Mouse (Mus musculus): ENCODE measurements around the gene Nr1h2. TPM values are rescaled to one million over a fixed set of nuclear protein-coding genes. Genes with fewer than 3 reads are reported as not detected.

Nr1h2 gene
- polyA plus RNA-seq, 2 experiments from 2014 or later, result 42.2 to 57.7 TPM

DNA sequence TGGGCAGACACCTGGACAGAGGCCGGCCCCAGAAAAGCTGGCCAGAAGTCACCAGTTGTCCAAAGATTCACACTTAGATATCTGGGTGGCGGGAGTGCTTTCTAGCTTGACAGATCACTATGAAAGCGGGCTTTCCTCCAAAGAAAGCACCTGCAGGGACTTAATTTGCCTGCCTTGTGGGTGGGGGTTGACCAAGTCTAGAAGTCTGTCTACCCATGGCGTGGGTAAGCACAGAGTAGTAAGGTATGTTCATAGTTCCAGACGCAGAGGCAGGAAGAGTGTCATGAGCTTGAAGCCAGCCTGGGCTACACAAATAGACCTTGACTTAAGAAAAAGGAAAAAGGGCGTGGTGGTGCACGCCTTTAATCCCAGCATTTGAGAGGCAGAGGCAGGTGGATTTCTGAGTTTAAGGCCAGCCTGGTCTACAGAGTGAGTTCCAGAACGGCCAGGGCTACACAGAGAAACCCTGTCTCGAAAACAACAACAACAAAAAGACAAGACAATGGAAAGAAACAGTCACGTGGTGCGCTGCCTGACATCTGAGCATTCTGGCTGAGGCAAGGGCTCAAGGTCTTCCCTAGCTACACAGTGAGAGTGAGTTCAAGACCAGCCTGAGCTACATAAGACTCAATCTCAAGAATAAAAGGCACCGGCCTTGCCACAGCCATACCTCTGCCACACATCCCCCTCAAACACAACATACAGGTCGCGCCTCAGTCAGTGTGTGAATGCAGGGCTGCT is 27.2 kb downstream of the Nr1h2 start:
- ATAC-seq, result no peak

DNA sequence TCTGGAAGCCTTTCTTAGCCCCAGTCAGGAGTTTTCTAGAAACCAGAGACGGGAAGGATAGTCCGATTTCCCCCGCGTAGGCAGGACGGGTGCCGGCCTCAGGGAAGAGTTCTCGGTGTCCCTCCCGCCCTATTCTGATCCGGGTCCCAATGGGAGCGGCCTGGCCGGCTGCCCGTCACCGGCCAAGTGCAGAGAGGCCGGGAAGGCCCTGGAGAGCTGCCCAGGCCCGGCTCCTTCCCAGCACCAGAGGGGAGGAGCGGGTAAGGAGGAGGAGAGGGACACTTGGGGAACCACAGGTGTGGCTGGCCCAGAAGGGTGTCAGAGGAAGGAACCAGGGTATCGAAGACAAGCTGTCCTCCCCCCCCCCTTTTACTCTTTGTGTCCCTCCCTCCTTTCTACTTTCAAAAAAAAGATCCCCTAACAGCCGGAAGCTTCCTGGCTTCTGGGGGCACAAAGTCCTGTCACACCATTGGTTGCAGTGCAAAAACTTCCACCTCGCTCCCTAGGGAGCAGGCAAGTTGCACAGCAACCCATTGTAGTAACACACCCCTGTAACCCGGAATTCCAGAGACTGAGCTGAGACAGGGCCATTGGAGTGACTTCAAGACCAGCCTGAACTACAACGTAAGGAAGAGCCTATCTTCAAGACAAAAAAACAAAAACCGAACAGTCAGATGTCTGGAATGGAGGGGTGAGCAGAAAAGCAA is 28.5 kb downstream of the Nr1h2 start:
- no peak for ATAC-seq

DNA sequence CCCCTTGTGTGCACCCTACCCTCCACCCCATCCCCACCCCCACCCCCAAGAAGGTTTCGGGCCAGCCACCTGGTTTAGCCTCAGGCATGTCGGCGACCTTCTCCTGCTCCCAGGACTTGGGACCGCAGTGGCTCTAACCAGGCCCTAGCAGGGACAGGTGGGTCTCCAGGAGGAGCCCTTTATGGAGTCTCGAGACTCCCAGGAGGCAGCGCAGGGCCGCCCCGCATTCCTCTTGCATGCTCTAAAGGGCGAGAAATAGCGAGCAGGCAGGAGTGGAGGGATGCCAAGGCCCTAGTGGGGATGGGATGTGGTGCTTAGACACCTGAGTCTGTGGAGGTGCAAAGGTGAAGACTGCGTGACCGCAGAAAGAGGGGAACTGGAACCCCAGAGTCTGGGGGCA is 29.2 kb downstream of the Nr1h2 start, which contains the start of gene Mybpc2:
Gene Mybpc2, minus strand, starts transcription at position 155 of the 400 bp plus-strand sequence.
- ATAC-seq, result no peak

DNA sequence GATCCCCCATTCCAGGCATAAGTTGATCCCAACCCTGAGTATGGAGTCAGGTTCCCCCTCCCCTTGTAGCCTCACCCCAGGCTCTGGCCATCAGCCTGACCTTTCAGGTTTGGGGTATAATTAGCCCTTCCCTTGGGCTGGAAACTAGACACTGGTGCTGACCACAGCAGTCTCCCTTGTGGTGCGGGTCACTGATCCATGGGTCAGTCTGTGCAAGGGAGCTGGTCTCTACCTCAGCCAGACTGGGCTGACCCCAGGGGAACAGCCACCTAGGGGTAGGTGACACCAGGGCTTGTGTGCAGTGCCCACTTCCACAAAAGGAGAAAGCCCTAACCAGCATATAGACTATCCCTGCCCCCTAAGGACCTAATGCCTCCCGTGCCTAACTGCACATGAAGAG is 30.7 kb downstream of the Nr1h2 start:
- no peak for ATAC-seq

DNA sequence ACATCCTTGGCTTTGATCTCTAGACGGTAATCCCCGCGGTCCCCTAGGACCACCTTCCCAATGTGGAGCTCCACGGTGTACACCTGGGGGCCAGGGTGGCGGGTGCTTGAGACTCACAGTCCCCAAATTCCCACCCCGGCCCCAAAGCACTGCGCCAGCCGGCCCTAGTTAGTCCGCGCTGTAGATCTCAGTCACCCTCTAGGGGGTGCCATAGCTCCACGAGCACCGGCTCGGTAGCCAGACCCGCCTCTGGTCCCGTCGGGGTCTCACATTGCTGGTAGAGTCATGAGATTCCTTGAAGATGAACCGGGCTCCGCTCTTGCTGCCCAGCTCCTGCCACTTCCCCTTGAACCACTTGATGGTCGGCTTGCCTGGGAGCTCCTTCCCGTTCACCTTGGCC is 32.0 kb downstream of the Nr1h2 start:
- no peak for ATAC-seq

DNA sequence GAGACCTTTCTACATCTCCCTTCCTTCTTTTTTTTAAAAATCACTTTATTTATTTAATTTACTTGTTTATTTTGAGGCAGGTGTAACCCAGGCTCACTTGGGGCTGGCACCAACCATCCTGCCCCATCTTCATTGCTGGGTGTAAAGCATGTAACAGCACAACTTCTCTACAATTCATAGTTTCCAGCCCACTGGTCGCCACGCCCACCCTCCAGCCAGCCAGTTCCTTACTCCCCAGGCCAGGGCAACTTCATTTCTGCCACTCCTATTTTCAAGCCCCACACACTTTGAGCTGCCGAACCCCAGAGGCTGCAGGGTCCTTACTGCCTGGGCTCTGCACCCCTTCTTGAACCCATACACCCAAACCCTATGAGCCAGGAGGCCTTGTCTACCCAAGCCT is 32.8 kb downstream of the Nr1h2 start:
- no peak for ATAC-seq

DNA sequence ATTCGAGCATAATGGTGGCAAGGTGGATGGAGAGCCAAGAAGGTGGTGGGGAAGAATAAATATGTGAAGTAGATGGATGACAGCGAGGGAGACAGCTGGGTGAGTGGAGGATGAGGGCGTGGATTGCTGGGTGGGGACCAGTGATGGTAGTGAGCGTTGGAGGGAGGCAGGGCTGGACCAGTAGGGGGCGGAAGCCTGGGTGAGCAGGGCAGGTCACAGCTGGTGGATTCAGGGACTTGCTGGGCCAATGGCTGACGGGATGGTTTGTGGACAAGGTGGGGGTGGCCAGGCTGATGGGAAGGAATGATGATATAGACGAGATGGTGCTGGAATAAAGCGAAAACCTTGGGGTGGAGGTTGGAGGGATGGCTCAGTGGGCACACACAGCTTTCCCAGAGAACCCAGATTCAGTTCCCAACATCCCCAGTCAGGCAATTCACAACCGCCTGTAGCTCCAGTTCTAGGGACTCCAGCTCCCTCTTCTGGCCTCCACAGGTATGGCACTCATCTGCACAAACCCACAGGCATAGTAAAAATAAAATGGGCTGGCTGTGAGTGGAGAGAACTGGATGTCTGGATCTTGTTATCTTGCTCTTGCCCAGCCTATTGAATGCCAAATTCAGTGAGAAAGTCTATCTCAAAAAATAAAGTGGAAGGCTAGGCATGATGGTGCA is 34.4 kb downstream of the Nr1h2 start:
- ATAC-seq, result no peak

DNA sequence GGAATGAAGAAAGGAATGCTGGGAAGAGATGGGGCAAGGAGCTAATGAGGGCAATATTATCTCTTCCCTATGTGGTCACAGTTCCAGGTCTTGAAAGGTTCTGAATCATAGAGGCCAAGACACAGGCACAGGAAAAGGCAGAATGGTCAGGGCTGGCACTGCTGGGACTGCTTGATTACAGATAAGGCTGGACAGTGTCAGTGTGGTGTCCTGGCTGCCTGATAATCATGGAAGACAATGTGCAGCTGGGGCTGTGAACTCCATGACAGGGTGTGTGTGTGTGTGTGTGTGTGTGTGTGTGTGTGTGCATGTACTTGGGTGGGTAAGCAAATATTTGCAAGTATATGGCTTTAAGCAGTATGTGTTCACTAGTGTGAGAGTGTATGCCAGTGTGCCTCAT is 46.3 kb downstream of the Nr1h2 start:
- no peak for ATAC-seq

DNA sequence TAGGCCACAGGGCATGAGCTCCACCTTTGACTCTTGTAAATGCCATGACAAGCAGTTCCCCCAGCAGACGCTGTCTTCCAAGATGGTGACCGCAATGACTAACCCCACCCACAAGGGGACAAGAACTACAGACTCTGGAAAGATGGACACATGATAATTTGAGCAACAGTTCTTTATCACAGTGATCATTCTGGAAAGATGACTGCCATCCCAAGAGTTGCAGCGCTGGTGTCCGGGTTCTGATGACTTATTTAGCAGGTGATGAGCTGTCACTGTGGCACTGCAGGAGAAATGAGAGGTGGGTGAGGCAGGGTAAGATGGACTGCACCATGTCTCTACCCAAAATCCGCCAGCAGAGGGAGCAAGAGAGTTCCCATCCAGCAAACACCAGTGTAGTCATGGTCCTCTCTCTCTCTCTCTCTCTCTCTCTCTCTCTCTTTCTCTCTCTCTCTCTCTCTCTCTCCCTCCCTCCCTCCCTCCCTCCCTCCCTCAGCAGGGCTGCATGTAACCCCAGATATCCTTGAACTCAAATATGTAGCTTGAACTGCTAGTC is 52.1 kb downstream of the Nr1h2 start:
- peak; percentile 81 for ATAC-seq

DNA sequence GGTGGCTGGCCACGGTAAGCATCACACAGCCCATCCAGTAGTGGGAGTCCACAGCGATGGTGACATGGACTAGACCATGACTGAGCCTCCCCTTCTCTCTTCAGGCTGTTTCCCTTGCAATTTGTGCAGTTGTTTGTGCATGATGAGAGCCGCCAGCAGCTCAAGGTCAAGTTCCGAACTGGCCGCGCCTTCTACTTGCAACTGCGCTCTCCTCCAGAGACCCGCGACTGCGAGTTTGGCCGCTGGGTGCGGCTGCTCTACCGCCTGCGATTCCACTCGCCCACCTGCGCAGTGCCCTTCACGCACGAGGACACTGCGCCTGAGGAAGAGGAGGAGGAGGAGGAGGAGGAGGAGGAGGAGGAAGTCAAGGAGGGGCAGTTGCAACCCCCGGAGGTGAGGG is 53.7 kb downstream of the Nr1h2 start:
- ATAC-seq, result no peak

Other genes starting within 250 kb of the Nr1h2 start
- gene Clec11a, start 247.0 kb downstream of the Nr1h2 start, polyA plus RNA-seq (2017; shearing (Covaris generic)), result under 1 TPM; 0.35 to 0.66 TPM
- under 1 TPM; 0.12 to 0.58 TPM for gene Shank1, start 243.7 kb downstream of the Nr1h2 start, polyA plus RNA-seq (2017; shearing (Covaris generic))
- not detected for gene Syt3, start 169.8 kb downstream of the Nr1h2 start, polyA plus RNA-seq (2017; shearing (Covaris generic))
- not detected for gene 1700008O03Rik, start 168.1 kb downstream of the Nr1h2 start, polyA plus RNA-seq (2017; shearing (Covaris generic))
- gene Lrrc4b, start 124.9 kb downstream of the Nr1h2 start, polyA plus RNA-seq (2017; shearing (Covaris generic)), result not detected
- under 1 TPM in 1 of 2 experiments, not detected in 1; 0.73 TPM for gene Aspdh, start 88.6 kb downstream of the Nr1h2 start, polyA plus RNA-seq (2017; shearing (Covaris generic))
- 10 to 100 TPM; 54.9 to 76.4 TPM for gene Josd2, start 86.0 kb downstream of the Nr1h2 start, polyA plus RNA-seq (2017; shearing (Covaris generic))
- gene Emc10, start 57.4 kb downstream of the Nr1h2 start, polyA plus RNA-seq (2017; shearing (Covaris generic)), result 10 to 100 TPM; 15.2 to 16.1 TPM
- gene Fam71e1, start 57.4 kb downstream of the Nr1h2 start, polyA plus RNA-seq (2017; shearing (Covaris generic)), result 1 to 10 TPM; 3.9 to 5.4 TPM
- not detected for gene Mybpc2, start 29.3 kb downstream of the Nr1h2 start, polyA plus RNA-seq (2017; shearing (Covaris generic))
- 1 to 10 TPM in 1 of 2 experiments, under 1 TPM in 1; 0.11 to 4.2 TPM for gene Spib, start 21.9 kb downstream of the Nr1h2 start, polyA plus RNA-seq (2017; shearing (Covaris generic))
- gene Pold1, start 5.1 kb downstream of the Nr1h2 start, polyA plus RNA-seq (2017; shearing (Covaris generic)), result 10 to 100 TPM; 18.4 to 45.5 TPM
- 1 to 10 TPM in 1 of 2 experiments, under 1 TPM in 1; 0.52 to 6.7 TPM for gene Napsa, start 18.4 kb upstream of the Nr1h2 start, polyA plus RNA-seq (2017; shearing (Covaris generic))
- under 1 TPM in 1 of 2 experiments, not detected in 1; 0.42 TPM for gene Kcnc3, start 36.7 kb upstream of the Nr1h2 start, polyA plus RNA-seq (2017; shearing (Covaris generic))
- gene Myh14, start 116.9 kb upstream of the Nr1h2 start, polyA plus RNA-seq (2017; shearing (Covaris generic)), result not detected
- gene Izumo2, start 154.8 kb upstream of the Nr1h2 start, polyA plus RNA-seq (2017; shearing (Covaris generic)), result not detected
- 10 to 100 TPM; 79.6 to 97.6 TPM for gene Vrk3, start 194.5 kb upstream of the Nr1h2 start, polyA plus RNA-seq (2017; shearing (Covaris generic))
- gene Zfp473, start 197.1 kb upstream of the Nr1h2 start, polyA plus RNA-seq (2017; shearing (Covaris generic)), result under 1 TPM; 0.16 to 0.63 TPM